Mouse (Mus musculus): ENCODE results near the gene Krt15. TPM values are rescaled to one million over a fixed set of nuclear protein-coding genes. Genes with fewer than 3 reads are reported as not detected.

Krt15 gene
- polyA plus RNA-seq, 1 experiment from 2014 or later = 59.9 TPM

GRCm38 (mm10) chr11:100102693-100103429 is 32.9 kb downstream of the Krt15 start:
- ATAC-seq (ENCODE audit: low read depth) = no peak
- WGBS = 55% methylated on average over 15 of the region's 15 CpGs
- H3K4me1 ChIP-seq (replicated peaks; ENCODE audit: control insufficient read depth, insufficient read depth, low read length) = no peaks in the 10 kb centered on the region

GRCm38 (mm10) chr11:100100391-100100790 is 35.3 kb downstream of the Krt15 start:
- no peaks in the 10 kb centered on the region for H3K4me1 ChIP-seq (replicated peaks; ENCODE audit: control insufficient read depth, insufficient read depth, low read length)
- H3K27ac ChIP-seq (ENCODE audit: low read length) = no peak overlapping the region
- H3K36me3 ChIP-seq (ENCODE audit: control insufficient read depth, insufficient read depth, low read length) = no peaks in the 10 kb centered on the region
- H3K4me2 ChIP-seq (ENCODE audit: low read depth, low read length) = no peak overlapping the region
- no peak overlapping the region for H3K4me3 ChIP-seq (ENCODE audit: low read length)
- no peak overlapping the region for H3K9ac ChIP-seq (ENCODE audit: low read length)
- H3K27me3 ChIP-seq (ENCODE audit: control insufficient read depth, insufficient read depth, low read depth, low read length) = no peaks in the 10 kb centered on the region
- no peaks in the 10 kb centered on the region for H3K9me3 ChIP-seq (ENCODE audit: control insufficient read depth, low read length)
- 67% methylated on average over 4 of the region's 4 CpGs for WGBS
- ATAC-seq (ENCODE audit: low read depth) = no peak

More at GRCm38 (mm10) chr11:100102693-100103429, 32.9 kb downstream of the Krt15 start:
- H3K27ac ChIP-seq (ENCODE audit: low read length) = no peak overlapping the region
- H3K36me3 ChIP-seq (ENCODE audit: control insufficient read depth, insufficient read depth, low read length) = no peaks in the 10 kb centered on the region
- no peak overlapping the region for H3K4me3 ChIP-seq (ENCODE audit: low read length)
- no peaks in the 10 kb centered on the region for H3K27me3 ChIP-seq (ENCODE audit: control insufficient read depth, insufficient read depth, low read depth, low read length)
- H3K9ac ChIP-seq (ENCODE audit: low read length) = no peak overlapping the region
- H3K4me2 ChIP-seq (ENCODE audit: low read depth, low read length) = no peak overlapping the region
- H3K9me3 ChIP-seq (ENCODE audit: control insufficient read depth, low read length) = no peaks in the 10 kb centered on the region

- H3K27ac ChIP-seq (ENCODE audit: low read length) = no peak overlapping the region
- H3K36me3 ChIP-seq (ENCODE audit: control insufficient read depth, insufficient read depth, low read length) = no peaks in the 10 kb centered on the region
- H3K27me3 ChIP-seq (ENCODE audit: control insufficient read depth, insufficient read depth, low read depth, low read length) = no peaks in the 10 kb centered on the region
- no peak overlapping the region for H3K4me2 ChIP-seq (ENCODE audit: low read depth, low read length)
- no peaks in the 10 kb centered on the region for H3K4me1 ChIP-seq (replicated peaks; ENCODE audit: control insufficient read depth, insufficient read depth, low read length)
- WGBS = 49% methylated on average over 9 of the region's 9 CpGs
- peak; percentile 47; the same call in 1 of the 2 replicates for ATAC-seq (ENCODE audit: low read depth)
- H3K4me3 ChIP-seq (ENCODE audit: low read length) = no peak overlapping the region
- H3K9ac ChIP-seq (ENCODE audit: low read length) = no peak overlapping the region
- no peaks in the 10 kb centered on the region for H3K9me3 ChIP-seq (ENCODE audit: control insufficient read depth, low read length)
These were observed 37.9 kb downstream of the Krt15 start for GRCm38 (mm10) chr11:100097819-100098218.

GRCm38 (mm10) chr11:100096141-100096540 is 39.6 kb downstream of the Krt15 start, which contains the start of gene Krt35:
TSS of gene Krt35 (minus strand) at chr11:100096241.
- 87% methylated on average over 9 of the region's 9 CpGs for WGBS
- H3K27me3 ChIP-seq (ENCODE audit: control insufficient read depth, insufficient read depth, low read depth, low read length) = no peaks in the 10 kb centered on the region
- no peak within 1 kb of the TSS for H3K9ac ChIP-seq (ENCODE audit: low read length)
- H3K4me3 ChIP-seq (ENCODE audit: low read length) = no peak within 1 kb of the TSS
- no peaks in the 10 kb centered on the region for H3K36me3 ChIP-seq (ENCODE audit: control insufficient read depth, insufficient read depth, low read length)
- no peaks in the 10 kb centered on the region for H3K9me3 ChIP-seq (ENCODE audit: control insufficient read depth, low read length)
- ATAC-seq (ENCODE audit: low read depth) = no peak
- no peak within 1 kb of the TSS for H3K4me2 ChIP-seq (ENCODE audit: low read depth, low read length)
- no peak within 1 kb of the TSS for H3K27ac ChIP-seq (ENCODE audit: low read length)
- no peaks in the 10 kb centered on the region for H3K4me1 ChIP-seq (replicated peaks; ENCODE audit: control insufficient read depth, insufficient read depth, low read length)

- 61% methylated on average over 7 of the region's 7 CpGs for WGBS
- H3K27ac ChIP-seq (ENCODE audit: low read length) = no peak overlapping the region
- no peak for ATAC-seq (ENCODE audit: low read depth)
- H3K9ac ChIP-seq (ENCODE audit: low read length) = no peak overlapping the region
- H3K4me2 ChIP-seq (ENCODE audit: low read depth, low read length) = no peak overlapping the region
- no peak overlapping the region for H3K4me3 ChIP-seq (ENCODE audit: low read length)
- H3K9me3 ChIP-seq (ENCODE audit: control insufficient read depth, low read length) = no peaks in the 10 kb centered on the region
- H3K36me3 ChIP-seq (ENCODE audit: control insufficient read depth, insufficient read depth, low read length) = no peaks in the 10 kb centered on the region
- H3K4me1 ChIP-seq (replicated peaks; ENCODE audit: control insufficient read depth, insufficient read depth, low read length) = no peaks in the 10 kb centered on the region
- no peaks in the 10 kb centered on the region for H3K27me3 ChIP-seq (ENCODE audit: control insufficient read depth, insufficient read depth, low read depth, low read length)
These were observed 47.2 kb downstream of the Krt15 start for GRCm38 (mm10) chr11:100088378-100089025.

GRCm38 (mm10) chr11:100087861-100088260 is 47.9 kb downstream of the Krt15 start, which contains the start of gene Krt32:
TSS of gene Krt32 (minus strand) at chr11:100088226.
- H3K9ac ChIP-seq (ENCODE audit: low read length) = no peak within 1 kb of the TSS

More at GRCm38 (mm10) chr11:100087861-100088260, 47.9 kb downstream of the Krt15 start, which contains the start of gene Krt32:
- 83% methylated on average over 10 of the region's 10 CpGs for WGBS
- H3K9me3 ChIP-seq (ENCODE audit: control insufficient read depth, low read length) = no peaks in the 10 kb centered on the region
- H3K4me2 ChIP-seq (ENCODE audit: low read depth, low read length) = no peak within 1 kb of the TSS
- no peak for ATAC-seq (ENCODE audit: low read depth)
- no peaks in the 10 kb centered on the region for H3K36me3 ChIP-seq (ENCODE audit: control insufficient read depth, insufficient read depth, low read length)
- no peak within 1 kb of the TSS for H3K4me3 ChIP-seq (ENCODE audit: low read length)
- H3K4me1 ChIP-seq (replicated peaks; ENCODE audit: control insufficient read depth, insufficient read depth, low read length) = no peaks in the 10 kb centered on the region
- no peaks in the 10 kb centered on the region for H3K27me3 ChIP-seq (ENCODE audit: control insufficient read depth, insufficient read depth, low read depth, low read length)
- no peak within 1 kb of the TSS for H3K27ac ChIP-seq (ENCODE audit: low read length)

Other genes with a start within 250 kb of the Krt15 start
- gene Krtap31-1, start 228.0 kb downstream of the Krt15 start, polyA plus RNA-seq (2015; fragmentation: Nextera tagmentation; extraction: Ambion mirVana) = not detected in 2 replicates
- not detected in 2 replicates for gene Gm11565, start 221.2 kb downstream of the Krt15 start, polyA plus RNA-seq (2015; fragmentation: Nextera tagmentation; extraction: Ambion mirVana)
- gene Krtap31-2, start 199.6 kb downstream of the Krt15 start, polyA plus RNA-seq (2015; fragmentation: Nextera tagmentation; extraction: Ambion mirVana) = not detected in 2 replicates
- gene Krtap9-5, start 187.5 kb downstream of the Krt15 start, polyA plus RNA-seq (2015; fragmentation: Nextera tagmentation; extraction: Ambion mirVana) = not detected in 2 replicates
- not detected in 2 replicates for gene Krtap29-1, start 156.9 kb downstream of the Krt15 start, polyA plus RNA-seq (2015; fragmentation: Nextera tagmentation; extraction: Ambion mirVana)
- not detected in 2 replicates for gene Krtap16-1, start 149.3 kb downstream of the Krt15 start, polyA plus RNA-seq (2015; fragmentation: Nextera tagmentation; extraction: Ambion mirVana)
- 0.83 and 1.2 TPM in 2 replicates for gene Krtap17-1, start 141.9 kb downstream of the Krt15 start, polyA plus RNA-seq (2015; fragmentation: Nextera tagmentation; extraction: Ambion mirVana)
- gene Krt33a, start 119.7 kb downstream of the Krt15 start, polyA plus RNA-seq (2015; fragmentation: Nextera tagmentation; extraction: Ambion mirVana) = not detected in 2 replicates
- gene Krt33b, start 106.1 kb downstream of the Krt15 start, polyA plus RNA-seq (2015; fragmentation: Nextera tagmentation; extraction: Ambion mirVana) = not detected in 2 replicates
- gene Krt34, start 94.4 kb downstream of the Krt15 start, polyA plus RNA-seq (2015; fragmentation: Nextera tagmentation; extraction: Ambion mirVana) = 0.21 and 0.44 TPM in 2 replicates
- 0.10 and 0.21 TPM in 2 replicates for gene Krt31, start 85.4 kb downstream of the Krt15 start, polyA plus RNA-seq (2015; fragmentation: Nextera tagmentation; extraction: Ambion mirVana)
- gene Krt32, start 47.7 kb downstream of the Krt15 start, polyA plus RNA-seq (2015; fragmentation: Nextera tagmentation; extraction: Ambion mirVana) = not detected in 2 replicates
- not detected in 2 replicates for gene Krt35, start 39.7 kb downstream of the Krt15 start, polyA plus RNA-seq (2015; fragmentation: Nextera tagmentation; extraction: Ambion mirVana)
- gene Krt36, start 30.3 kb downstream of the Krt15 start, polyA plus RNA-seq (2015; fragmentation: Nextera tagmentation; extraction: Ambion mirVana) = 0.20 TPM in 1 of 2 replicates, not detected in the other
- gene Krt13, start 14.4 kb downstream of the Krt15 start, polyA plus RNA-seq (2015; fragmentation: Nextera tagmentation; extraction: Ambion mirVana) = 4.5 and 8.2 TPM in 2 replicates
- gene Krt19, start 12.7 kb upstream of the Krt15 start, polyA plus RNA-seq (2015; fragmentation: Nextera tagmentation; extraction: Ambion mirVana) = 349 and 432 TPM in 2 replicates
- gene Krt9, start 57.3 kb upstream of the Krt15 start, polyA plus RNA-seq (2015; fragmentation: Nextera tagmentation; extraction: Ambion mirVana) = not detected in 2 replicates
- gene Krt14, start 71.6 kb upstream of the Krt15 start, polyA plus RNA-seq (2015; fragmentation: Nextera tagmentation; extraction: Ambion mirVana) = 2.1 and 5.0 TPM in 2 replicates
- gene Krt16, start 113.0 kb upstream of the Krt15 start, polyA plus RNA-seq (2015; fragmentation: Nextera tagmentation; extraction: Ambion mirVana) = not detected in 2 replicates
- gene Krt17, start 125.1 kb upstream of the Krt15 start, polyA plus RNA-seq (2015; fragmentation: Nextera tagmentation; extraction: Ambion mirVana) = 8.4 and 15.5 TPM in 2 replicates
- not detected in 2 replicates for gene Krt42, start 133.9 kb upstream of the Krt15 start, polyA plus RNA-seq (2015; fragmentation: Nextera tagmentation; extraction: Ambion mirVana)
- 1,740 and 1,854 TPM in 2 replicates for gene Eif1, start 184.0 kb upstream of the Krt15 start, polyA plus RNA-seq (2015; fragmentation: Nextera tagmentation; extraction: Ambion mirVana)
- not detected in 2 replicates for gene Gast, start 198.5 kb upstream of the Krt15 start, polyA plus RNA-seq (2015; fragmentation: Nextera tagmentation; extraction: Ambion mirVana)
- 19.2 and 19.7 TPM in 2 replicates for gene Hap1, start 220.2 kb upstream of the Krt15 start, polyA plus RNA-seq (2015; fragmentation: Nextera tagmentation; extraction: Ambion mirVana)